ENCODE assay signal across 8 mouse cellular contexts in the genomic region with DNA sequence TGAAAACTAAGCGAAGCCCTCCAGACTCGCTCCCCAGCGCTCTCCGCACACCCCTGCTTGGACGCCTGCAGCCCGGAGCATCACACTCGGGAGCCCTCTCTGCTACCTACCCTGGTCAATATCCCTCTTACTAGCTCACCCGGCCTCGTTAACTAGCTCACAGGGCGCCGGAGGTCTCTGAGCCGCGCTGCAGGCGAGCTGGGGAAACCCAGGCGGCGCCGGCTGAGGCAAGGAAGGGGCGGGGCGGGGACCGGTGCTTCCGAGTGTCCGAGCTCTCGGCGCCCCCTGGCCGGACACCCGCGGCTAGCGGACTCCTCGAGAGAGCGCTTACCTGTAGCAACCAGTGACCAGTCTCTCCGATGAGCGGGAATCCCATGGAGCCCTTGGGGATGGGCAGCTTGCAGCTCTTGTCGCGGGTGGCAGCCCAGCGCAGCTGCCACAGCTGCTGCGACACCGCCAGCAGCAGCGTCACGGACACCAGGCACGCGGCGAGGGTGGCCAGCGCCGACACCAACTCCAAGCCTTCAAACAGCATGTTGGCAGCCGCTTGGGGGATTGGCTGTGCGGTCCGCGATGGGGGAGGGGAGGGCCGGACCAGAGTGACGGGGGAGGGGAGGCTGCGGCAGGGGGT. TPM values are rescaled to one million over a fixed set of nuclear protein-coding genes. Genes with fewer than 3 reads are reported as not detected.
A peak's percentile ranks its signal among the peaks of the same experiment; 100 is the strongest.
DNase-seq lines count a peak whose midpoint lies in the region; ATAC-seq and TF ChIP-seq lines count a peak whose summit lies in the region.

No protein-coding gene starts in this region.

- WGBS in forebrain, embryonic 15.5 days, result 1% methylated on average over 50 of the region's 51 CpGs
- WGBS in hindbrain, embryonic 14.5 days, result under 1% methylated on average over 51 of the region's 51 CpGs
- 2% methylated on average over 51 of the region's 51 CpGs for WGBS in liver, adult 2 months

- TF ChIP-seq POLR2A in liver, adult 2 months (IDR thresholded peaks at IDR 0.05; ENCODE audit: extremely low read depth, insufficient read depth, low read length), result no peak
- TF ChIP-seq POLR2A in myocyte (IDR thresholded peaks at IDR 0.05; ENCODE audit: insufficient read length, low read depth), result no peak

- peak overlapping the region; percentile 49 for H3K4me3 ChIP-seq in forebrain, embryonic 15.5 days
- H3K4me3 ChIP-seq in hindbrain, embryonic 14.5 days (replicated peaks; ENCODE audit: low read length), result peak overlapping the region; percentile 45
- peak overlapping the region; percentile 66 for H3K4me3 ChIP-seq in liver, adult 2 months (ENCODE audit: insufficient read depth, low read depth, low read length)
- peak overlapping the region; percentile 24 for H3K4me3 ChIP-seq in myocyte

- no peaks in the 10 kb centered on the region for H3K36me3 ChIP-seq in forebrain, embryonic 15.5 days
- no peaks in the 10 kb centered on the region for H3K36me3 ChIP-seq in hindbrain, embryonic 14.5 days (replicated peaks; ENCODE audit: control insufficient read depth, insufficient read depth)
- no peaks in the 10 kb centered on the region for H3K36me3 ChIP-seq in liver, adult 2 months (ENCODE audit: control insufficient read depth, insufficient read depth, low read length)
- no peaks in the 10 kb centered on the region for H3K36me3 ChIP-seq in myocyte (ENCODE audit: control insufficient read depth, insufficient read depth)

- no peak for ATAC-seq in forebrain, embryonic 15.5 days (replicated peaks)
- no peak for ATAC-seq in hindbrain, embryonic 14.5 days (ENCODE audit: low FRiP score)
- no peak for ATAC-seq in erythroid progenitor cell, adult 5-6 weeks (replicated peaks; ENCODE audit: low FRiP score, poor library complexity, severe bottlenecking)

- H3K4me2 ChIP-seq in forebrain, embryonic 15.5 days (replicated peaks), result peak overlapping the region; percentile 93
- peak overlapping the region; percentile 85 for H3K4me2 ChIP-seq in hindbrain, embryonic 14.5 days (replicated peaks)
- H3K4me2 ChIP-seq in myocyte (ENCODE audit: low read depth), result peak overlapping the region; percentile 99

- DNase-seq in 416B (ENCODE audit: low read depth) (peak; percentile 74), adipocyte (ENCODE audit: low spot score) (peak; percentile 45)
- no peak for DNase-seq in hindbrain, embryonic 14.5 days (ENCODE audit: low spot score)
- no peak for DNase-seq in liver, adult 2 months (ENCODE audit: extremely low read depth, low read depth, low spot score)
- no peak for DNase-seq in natural killer cell, adult 2 months (ENCODE audit: low spot score in 2 of 2)

- no peak for TF ChIP-seq CTCF in liver, adult 2 months (IDR thresholded peaks at IDR 0.05; ENCODE audit: low read depth, low read length)

- no peaks in the 10 kb centered on the region for H3K9me3 ChIP-seq in forebrain, embryonic 15.5 days
- no peaks in the 10 kb centered on the region for H3K9me3 ChIP-seq in hindbrain, embryonic 14.5 days (ENCODE audit: control insufficient read depth, low read length)

- peaks cover 73% of the 10 kb centered on the region for H3K4me1 ChIP-seq in forebrain, embryonic 15.5 days
- peaks cover 58% of the 10 kb centered on the region for H3K4me1 ChIP-seq in hindbrain, embryonic 14.5 days (replicated peaks; ENCODE audit: control insufficient read depth, insufficient read depth, low read length)
- H3K4me1 ChIP-seq in liver, adult 2 months (ENCODE audit: control insufficient read depth, insufficient read depth, low read length), result 0 out of 2 replicates have a peak, but pooled peaks cover 2% of the 10 kb centered on the region

- H3ac ChIP-seq in myocyte (ENCODE audit: control insufficient read depth, insufficient read length), result no peak overlapping the region

- no peak overlapping the region for H3K27ac ChIP-seq in forebrain, embryonic 15.5 days (replicated peaks)
- H3K27ac ChIP-seq in hindbrain, embryonic 14.5 days, result peak overlapping the region; percentile 75
- no peak overlapping the region for H3K27ac ChIP-seq in liver, adult 2 months (replicated peaks; ENCODE audit: insufficient read depth, low read depth, low read length)

- no peaks in the 10 kb centered on the region for H3K79me2 ChIP-seq in liver, adult 2 months (ENCODE audit: control insufficient read depth, insufficient read depth, low read length)
- H3K79me2 ChIP-seq in myocyte (ENCODE audit: control insufficient read depth, insufficient read depth), result no peaks in the 10 kb centered on the region

- H3K9ac ChIP-seq in forebrain, embryonic 15.5 days (replicated peaks), result peak overlapping the region; percentile 25; the same call in 1 of the 2 replicates
- H3K9ac ChIP-seq in hindbrain, embryonic 14.5 days, result peak overlapping the region; percentile 63
- H3K9ac ChIP-seq in liver, adult 2 months (ENCODE audit: low read depth, low read length), result peak overlapping the region; percentile 62

- H3K27me3 ChIP-seq in forebrain, embryonic 15.5 days, result peaks cover 83% of the 10 kb centered on the region
- peaks cover 74% of the 10 kb centered on the region for H3K27me3 ChIP-seq in hindbrain, embryonic 14.5 days (ENCODE audit: control insufficient read depth, insufficient read depth, low read length)
- H3K27me3 ChIP-seq in liver, adult 2 months (ENCODE audit: control insufficient read depth, insufficient read depth, low read length), result peaks cover 17% of the 10 kb centered on the region
- H3K27me3 ChIP-seq in myocyte (ENCODE audit: control insufficient read depth, insufficient read depth, insufficient read length), result peaks cover 77% of the 10 kb centered on the region

TF ChIP-seq in myocyte, 11 proteins besides CTCF, POLR2A, EP300 and RAD21:
- peak in 2 of 3 experiments; percentile 73 to 93 for TF ChIP-seq MYOD1 (IDR thresholded peaks at IDR 0.05; ENCODE audit: control insufficient read depth in 1 of 3, insufficient read length in 2 of 3, low read depth in 2 of 3)
- TF ChIP-seq MYOG (IDR thresholded peaks at IDR 0.05; ENCODE audit: control insufficient read depth in 1 of 3, insufficient read depth in 1 of 3, insufficient read length in 2 of 3, low read depth in 2 of 3), result peak; percentile 82 to 98 (median 96)
- peak; percentile 98 for TF ChIP-seq TCF3 (IDR thresholded peaks at IDR 0.05; ENCODE audit: insufficient read length, low read depth)
- no peak for TF ChIP-seq REST (IDR thresholded peaks at IDR 0.05; ENCODE audit: insufficient read depth, insufficient read length)
- TF ChIP-seq E2F4 (IDR thresholded peaks at IDR 0.05; ENCODE audit: insufficient read depth), result no peak
- TF ChIP-seq CEBPB (IDR thresholded peaks at IDR 0.05; ENCODE audit: insufficient read depth, poor library complexity, severe bottlenecking), result no peak
- no peak for TF ChIP-seq SRF (IDR thresholded peaks at IDR 0.05; ENCODE audit: control insufficient read depth, insufficient read length, low read depth)
- TF ChIP-seq USF1 (IDR thresholded peaks at IDR 0.05; ENCODE audit: low read depth), result no peak

RNA-seq across cellular contexts. Expression of a gene that starts 6.1 kb away (rescaled TPM):
- polyA plus RNA-seq in forebrain, embryonic 15.5 days (2015; fragmentation: Nextera tagmentation; extraction: Ambion mirVana), result 2.9 and 5.1 TPM in 2 replicates
- 22.5 and 26.6 TPM in 2 replicates for polyA plus RNA-seq in hindbrain, embryonic 14.5 days (2014; fragmentation: Nextera tagmentation; extraction: Ambion mirVana)
- 0.18 and 1.0 TPM in 2 replicates for total RNA-seq in liver, adult 2 months (2014; rRNA removed)
- 0.22 and 7.5 TPM in 2 replicates for polyA plus RNA-seq in liver, adult 2 months (2012; rRNA removed)
- polyA plus RNA-seq in myocyte (2012; fragmentation: generic; extraction: Trizol), result 2.4 TPM
- total RNA-seq in erythroid progenitor cell, adult 5-6 weeks (2015; ENCODE audit: low replicate concordance), result not detected in 2 replicates
- total RNA-seq in erythroid progenitor cell, adult 5-6 weeks (2017; ENCODE audit: low replicate concordance), result not detected in 2 replicates

Comparison
In these comparisons a context has a peak if more than half of its experiments do, and no peak if none do; other contexts are left out.
1. DNase-seq: peak in 416B (single experiment) and adipocyte (single experiment); none in hindbrain, embryonic 14.5 days (single experiment), liver, adult 2 months (single experiment) and natural killer cell, adult 2 months (0 of 2).
2. Peak in every context shown above with its lines, with median percentiles within 50 percentile points of each other: H3K4me2 ChIP-seq, H3K4me3 ChIP-seq and H3K9ac ChIP-seq.